Mouse (Mus musculus) thymus, adult 2 months (tissue): ENCODE data around the gene Rbx1.

Source experiments
- CTCF ChIP-seq: fragments of 200-500 bp; IDR thresholded peaks from 2 replicates; pipeline ENCODE4 v1.5.1; 2012; ENCODE audit warnings: mild to moderate bottlenecking, control low read depth, low read length, moderate library complexity, borderline replicate concordance; ENCODE audit not compliant: control insufficient read depth, poor library complexity, insufficient read depth; ENCODE audit errors: extremely low read depth
- POLR2A ChIP-seq: fragments of 200-500 bp; IDR thresholded peaks from 2 replicates; pipeline ENCODE4 v1.6.1; 2012; ENCODE audit warnings: mild to moderate bottlenecking, low read length, control low read depth, moderate library complexity; ENCODE audit not compliant: control insufficient read depth, poor library complexity, insufficient read depth; ENCODE audit errors: extremely low read depth

- TF ChIP-seq CTCF, result peak; percentile 27; the same call in 1 of the 2 replicates
- peak; percentile 99 for TF ChIP-seq POLR2A
Measured at GRCm38 (mm10) chr15:81523169-81523871, 57.2 kb downstream of the Rbx1 start.
